Mouse (Mus musculus): Measurements from ENCODE around the gene Tmc8.

- TF ChIP-seq POLR2A (IDR thresholded peaks at IDR 0.05; ENCODE audit: borderline replicate concordance, insufficient read depth, low read length) (no peak), CTCF (IDR thresholded peaks at IDR 0.05; ENCODE audit: borderline replicate concordance, insufficient read depth, low read depth, low read length) (no peak)
Observed at GRCm38 (mm10) chr11:117819095-117819494, 37.2 kb downstream of the Tmc8 start.

All from cerebellum, adult 2 months (tissue).